Mouse (Mus musculus): ENCODE measurements around the gene Gpr3. TPM values are rescaled to one million over a fixed set of nuclear protein-coding genes. Genes with fewer than 3 reads are reported as not detected.

The Gpr3 gene
- not detected for polyA plus RNA-seq (2014; fragmentation: Illumina TruSeq; extraction: RNeasy Lipid Tissue Mini Kit (QIAGEN cat#74804); ENCODE audit: low read depth, low replicate concordance)

DNA sequence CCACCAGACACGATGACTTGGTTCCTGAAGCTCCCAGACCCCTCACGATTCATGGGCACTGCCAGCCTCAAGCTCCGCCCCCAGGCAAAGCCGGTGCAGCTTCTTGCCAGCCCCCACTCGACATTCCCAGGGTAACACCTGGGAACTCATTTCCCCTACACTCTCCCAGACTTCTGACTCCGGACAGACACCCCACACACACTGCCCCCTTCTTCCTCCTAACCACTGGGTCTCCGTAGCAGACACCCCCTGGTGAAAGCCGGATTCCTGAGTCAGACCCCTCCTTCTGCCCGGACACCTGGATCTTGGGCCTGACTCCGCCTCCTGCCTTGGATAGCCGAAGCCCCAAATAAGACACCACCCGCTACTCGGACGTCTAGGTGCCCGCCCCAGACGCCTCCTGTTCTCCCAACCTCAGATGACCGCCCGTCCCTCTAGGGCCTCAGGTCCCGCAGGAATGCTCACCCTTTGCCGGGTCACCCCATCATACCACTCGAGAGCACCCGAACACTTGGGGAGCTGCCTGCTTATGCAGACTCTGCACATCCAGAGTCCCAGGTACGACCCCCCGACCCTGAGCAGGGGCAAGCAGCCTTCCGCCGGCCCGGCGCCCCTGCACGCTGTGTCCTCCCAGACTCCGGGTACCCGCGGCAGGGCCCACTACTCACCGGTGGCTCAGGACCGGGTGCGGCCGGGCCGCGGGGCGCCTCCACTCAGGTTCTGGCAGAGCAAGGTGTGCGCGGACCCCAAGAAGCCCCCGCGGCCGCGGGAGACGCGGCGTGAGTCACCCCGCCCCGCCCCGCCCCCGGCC, at the start of gene Gpr3, which contains the start of gene Cd164l2:
Gene Gpr3 (minus strand): TSS at position 786 of the 811 bp plus-strand sequence.
Gene Cd164l2 (plus strand): TSS at position 381 of the 811 bp plus-strand sequence.

DNA sequence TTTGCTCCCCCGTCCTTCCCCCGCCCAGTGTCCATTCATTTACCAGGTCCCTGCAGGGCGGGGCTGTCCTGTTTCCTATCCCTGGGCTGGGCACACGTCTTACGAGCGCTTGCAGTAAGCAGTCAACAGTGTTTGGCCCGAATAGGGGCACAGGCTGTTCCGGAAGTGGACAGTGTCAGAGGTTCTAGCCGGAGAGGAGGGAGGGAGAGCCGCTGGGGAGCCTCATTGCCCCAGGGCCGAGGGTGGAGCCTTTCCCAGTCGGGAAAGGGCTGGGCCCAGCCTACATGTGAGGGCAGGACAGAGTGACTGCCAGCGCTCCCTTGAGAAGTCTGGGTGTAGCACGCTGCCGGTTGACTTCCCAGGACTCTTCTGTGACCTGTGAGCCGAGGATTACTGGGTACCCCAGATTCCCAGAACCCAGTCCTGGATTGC, 28.2 kb upstream of the Gpr3 start, which contains the start of gene Map3k6:
Gene Map3k6 (plus strand): TSS at position 329 of the 432 bp plus-strand sequence.

Other genes starting within 250 kb of the Gpr3 start
- gene Fgr, start 238.4 kb downstream of the Gpr3 start, polyA plus RNA-seq (2014; fragmentation: Illumina TruSeq; extraction: RNeasy Lipid Tissue Mini Kit (QIAGEN cat#74804); ENCODE audit: low read depth, low replicate concordance) = 0.29 TPM
- gene Ahdc1, start 201.3 kb downstream of the Gpr3 start, polyA plus RNA-seq (2014; fragmentation: Illumina TruSeq; extraction: RNeasy Lipid Tissue Mini Kit (QIAGEN cat#74804); ENCODE audit: low read depth, low replicate concordance) = 21.5 TPM
- 28.1 TPM for gene Wasf2, start 82.0 kb downstream of the Gpr3 start, polyA plus RNA-seq (2014; fragmentation: Illumina TruSeq; extraction: RNeasy Lipid Tissue Mini Kit (QIAGEN cat#74804); ENCODE audit: low read depth, low replicate concordance)
- not detected for gene Cd164l2, start 405 bp downstream of the Gpr3 start, polyA plus RNA-seq (2014; fragmentation: Illumina TruSeq; extraction: RNeasy Lipid Tissue Mini Kit (QIAGEN cat#74804); ENCODE audit: low read depth, low replicate concordance)
- gene Map3k6, start 28.3 kb upstream of the Gpr3 start, polyA plus RNA-seq (2014; fragmentation: Illumina TruSeq; extraction: RNeasy Lipid Tissue Mini Kit (QIAGEN cat#74804); ENCODE audit: low read depth, low replicate concordance) = 12.1 TPM
- 1.5 TPM for gene Sytl1, start 50.6 kb upstream of the Gpr3 start, polyA plus RNA-seq (2014; fragmentation: Illumina TruSeq; extraction: RNeasy Lipid Tissue Mini Kit (QIAGEN cat#74804); ENCODE audit: low read depth, low replicate concordance)
- gene Tmem222, start 65.3 kb upstream of the Gpr3 start, polyA plus RNA-seq (2014; fragmentation: Illumina TruSeq; extraction: RNeasy Lipid Tissue Mini Kit (QIAGEN cat#74804); ENCODE audit: low read depth, low replicate concordance) = 45.1 TPM
- 48.1 TPM for gene Wdtc1, start 140.9 kb upstream of the Gpr3 start, polyA plus RNA-seq (2014; fragmentation: Illumina TruSeq; extraction: RNeasy Lipid Tissue Mini Kit (QIAGEN cat#74804); ENCODE audit: low read depth, low replicate concordance)
- gene Slc9a1, start 157.2 kb upstream of the Gpr3 start, polyA plus RNA-seq (2014; fragmentation: Illumina TruSeq; extraction: RNeasy Lipid Tissue Mini Kit (QIAGEN cat#74804); ENCODE audit: low read depth, low replicate concordance) = 16.6 TPM